Mouse (Mus musculus) lung, postnatal 0 days (tissue): Measurements from ENCODE around the gene Pip5k1a.

Source experiments
- CTCF ChIP-seq: IDR thresholded peaks from 2 replicates; pipeline ENCODE4 v1.5.1; 2016; ENCODE audit warnings: antibody characterized with exemption, mild to moderate bottlenecking
- EP300 ChIP-seq: IDR thresholded peaks from 2 replicates; pipeline ENCODE4 v1.6.1; 2016; ENCODE audit warnings: antibody characterized with exemption, mild to moderate bottlenecking, control low read depth

DNA sequence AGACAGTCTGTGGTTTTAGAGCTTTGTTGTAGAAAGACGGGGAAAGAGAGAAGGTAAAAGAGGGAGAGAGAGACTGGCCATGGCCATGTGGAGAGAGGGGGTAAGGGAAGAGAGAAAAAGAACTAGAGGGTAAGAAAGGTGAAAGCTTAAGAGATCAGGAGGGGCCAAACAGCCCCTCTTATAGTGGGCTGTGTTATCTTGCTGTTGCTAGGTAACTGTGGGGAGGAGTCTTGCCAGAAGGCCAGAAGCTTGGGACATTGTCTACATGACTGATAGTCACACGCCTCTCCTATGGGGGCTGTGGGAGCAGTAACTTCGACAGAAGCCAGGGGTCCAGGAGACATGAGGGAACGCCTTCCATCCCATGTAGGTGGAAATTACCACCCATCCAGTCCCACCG, 81.5 kb downstream of the Pip5k1a start:
- TF ChIP-seq CTCF (no peak), EP300 (no peak)
